Mouse (Mus musculus) intestine, postnatal 0 days (tissue): Measurements from ENCODE around the gene Srgn. TPM values are rescaled to one million over a fixed set of nuclear protein-coding genes. Genes with fewer than 3 reads are reported as not detected.

Experiments used
- ATAC-seq: fragments of 200-750 bp; cut with Nextera tagmentation; 2 replicates; pipeline ENCODE4 v1.8.0; 2017; ENCODE audit warnings: mild to moderate bottlenecking, moderate TSS enrichment, moderate library complexity
- H3K27ac ChIP-seq: fragments of 300-500 bp; sonication (generic); 2 replicates; pipeline ENCODE4 v1.5.1; 2014; ENCODE audit warnings: mild to moderate bottlenecking, low read depth, low read length, moderate library complexity
- H3K27me3 ChIP-seq: fragments of 300-500 bp; sonication (generic); replicated peaks from 2 replicates; pipeline ENCODE4 v1.6.1; 2014; ENCODE audit warnings: low read length, mixed read lengths; ENCODE audit not compliant: control insufficient read depth, insufficient read depth
- H3K36me3 ChIP-seq: fragments of 300-500 bp; sonication (generic); 2 replicates; pipeline ENCODE4 v1.6.1; 2014; ENCODE audit warnings: mild to moderate bottlenecking, moderate library complexity; ENCODE audit not compliant: control insufficient read depth, insufficient read depth
- H3K4me1 ChIP-seq: fragments of 300-500 bp; sonication (generic); replicated peaks from 2 replicates; pipeline ENCODE4 v1.6.1; 2014; ENCODE audit warnings: antibody characterized with exemption, low read length, mixed read lengths; ENCODE audit not compliant: control insufficient read depth, insufficient read depth
- H3K4me2 ChIP-seq: fragments of 300-500 bp; sonication (generic); replicated peaks from 2 replicates; pipeline ENCODE4 v1.6.1; 2014; ENCODE audit warnings: low read depth, mild to moderate bottlenecking, moderate library complexity
- H3K4me3 ChIP-seq: fragments of 300-500 bp; sonication (generic); 2 replicates; pipeline ENCODE4 v1.5.1; 2014; ENCODE audit warnings: low read depth, low read length
- H3K9ac ChIP-seq: fragments of 300-500 bp; sonication (generic); 2 replicates; pipeline ENCODE4 v1.6.1; 2014; ENCODE audit warnings: mild to moderate bottlenecking, low read depth, low read length
- H3K9me3 ChIP-seq: fragments of 300-500 bp; sonication (generic); 2 replicates; pipeline ENCODE4 v1.6.1; 2016; ENCODE audit warnings: mixed run types; ENCODE audit not compliant: control insufficient read depth
- CTCF ChIP-seq: sonication (generic); IDR thresholded peaks from 2 replicates; pipeline ENCODE4 v1.5.1; 2016; ENCODE audit warnings: low read depth, mild to moderate bottlenecking, control low read depth, antibody characterized with exemption, moderate library complexity
- WGBS: fragments of 180-500 bp; shearing (Covaris S2); extraction: QIAGEN DNeasy Blood & Tissue Kit; methylation state at CpG from one replicate; pipeline ENCODE4 v1.1.7; 2014; 5-methylcytosine and 5-hydroxymethylcytosine counted together
- polyA plus RNA-seq: library from polyadenylated mRNA; unstranded; fragments of >200 nt; fragmentation: Nextera tagmentation; extraction: Ambion mirVana; gene quantifications from 2 replicates; pipeline ENCODE4 v1.2.1, GENCODE M21; 2015

Gene Srgn
- polyA plus RNA-seq: 18.9 and 21.6 TPM in 2 replicates

GRCm38 (mm10) chr10:62527351-62527750 is at the start of gene Srgn:
TSS of gene Srgn (minus strand) at chr10:62527451.
- WGBS: 85% methylated on average over 14 of the region's 14 CpGs
- ATAC-seq: no peak
- no peaks in the 10 kb centered on the region for H3K9me3 ChIP-seq
- TF ChIP-seq CTCF: no peak
- H3K4me2 ChIP-seq: no peak within 1 kb of the TSS
- H3K27me3 ChIP-seq: no peaks in the 10 kb centered on the region
- no peak within 1 kb of the TSS for H3K9ac ChIP-seq
- no peaks in the 10 kb centered on the region for H3K36me3 ChIP-seq
- H3K27ac ChIP-seq: no peak within 1 kb of the TSS
- H3K4me3 ChIP-seq: no peak within 1 kb of the TSS
- no peaks in the 10 kb centered on the region for H3K4me1 ChIP-seq

DNA sequence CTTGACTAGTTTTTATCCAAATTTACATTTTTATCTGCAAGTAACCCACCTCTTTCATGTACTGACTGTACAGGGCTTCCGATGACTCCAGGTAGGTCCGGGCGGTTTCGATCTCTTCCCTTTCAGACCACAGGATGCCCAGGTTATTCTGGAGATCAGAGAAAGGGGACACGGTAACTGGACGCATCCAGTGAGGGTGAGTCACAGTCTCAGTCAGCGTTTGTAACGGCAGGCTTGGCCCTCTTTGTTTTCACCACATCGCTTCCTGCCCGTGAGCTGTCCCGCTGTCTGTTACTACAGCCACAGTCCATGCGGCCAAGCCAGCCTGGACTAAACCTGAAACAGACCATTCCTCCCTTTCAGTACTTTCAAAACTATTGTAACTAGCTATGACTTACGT is 47.8 kb upstream of the Srgn start:
- TF ChIP-seq CTCF: no peak
- Histone ChIP-seq H3K4me1 (peaks cover 6% of the 10 kb centered on the region; the same call in 1 of the 2 replicates), H3K27me3 (no peaks in the 10 kb centered on the region), H3K27ac (no peak overlapping the region), H3K9ac (no peak overlapping the region), H3K4me3 (no peak overlapping the region), H3K4me2 (no peak overlapping the region), H3K9me3 (no peaks in the 10 kb centered on the region), H3K36me3 (peaks cover 20% of the 10 kb centered on the region)
- 90% methylated on average over 13 of the region's 13 CpGs for WGBS
- no peak for ATAC-seq

DNA sequence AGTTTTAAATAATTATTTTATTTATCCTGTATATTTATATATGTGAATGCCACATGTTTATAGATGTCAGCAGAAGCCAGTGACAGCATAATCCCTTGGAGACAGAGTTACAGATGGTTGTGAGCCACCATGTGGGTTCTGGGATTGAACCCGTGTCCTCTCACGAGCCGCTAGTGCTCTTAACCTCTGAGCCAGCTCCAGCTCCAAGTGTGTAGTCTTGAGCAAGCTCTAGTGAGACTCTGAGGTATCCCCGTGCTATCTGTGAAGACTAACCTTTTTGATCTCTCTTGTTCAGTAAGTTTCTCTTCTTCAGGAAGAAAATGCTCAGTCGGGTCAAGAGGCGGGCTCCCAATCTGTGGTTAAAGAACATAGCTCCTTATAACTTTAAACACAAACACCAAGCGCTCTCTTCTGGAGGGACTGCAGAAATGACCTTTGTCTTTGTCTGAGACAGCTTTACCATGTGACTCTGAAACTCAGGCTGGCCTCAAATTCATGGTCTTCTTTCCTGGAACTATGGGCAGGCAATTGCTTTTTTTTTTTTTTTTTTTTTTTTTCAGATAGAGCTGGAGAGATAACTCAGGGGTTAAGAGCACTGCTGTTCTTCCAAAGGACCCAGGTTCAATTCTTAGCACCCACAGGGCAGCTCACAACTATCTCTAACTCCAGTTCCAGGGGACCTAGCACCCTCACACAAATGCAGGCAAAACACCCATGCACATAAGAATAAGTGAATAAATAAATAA is 43.0 kb upstream of the Srgn start:
- H3K9ac ChIP-seq: no peak overlapping the region
- no peak overlapping the region for H3K4me2 ChIP-seq
- H3K36me3 ChIP-seq: peaks cover 37% of the 10 kb centered on the region
- WGBS: 56% methylated on average over 7 of the region's 7 CpGs
- no peaks in the 10 kb centered on the region for H3K4me1 ChIP-seq
- no peak overlapping the region for H3K4me3 ChIP-seq
- peak; percentile 31 for TF ChIP-seq CTCF
- H3K27ac ChIP-seq: peak overlapping the region; percentile 9; the same call in 1 of the 2 replicates
- ATAC-seq: peak; percentile 69
- H3K27me3 ChIP-seq: no peaks in the 10 kb centered on the region
- H3K9me3 ChIP-seq: no peaks in the 10 kb centered on the region

DNA sequence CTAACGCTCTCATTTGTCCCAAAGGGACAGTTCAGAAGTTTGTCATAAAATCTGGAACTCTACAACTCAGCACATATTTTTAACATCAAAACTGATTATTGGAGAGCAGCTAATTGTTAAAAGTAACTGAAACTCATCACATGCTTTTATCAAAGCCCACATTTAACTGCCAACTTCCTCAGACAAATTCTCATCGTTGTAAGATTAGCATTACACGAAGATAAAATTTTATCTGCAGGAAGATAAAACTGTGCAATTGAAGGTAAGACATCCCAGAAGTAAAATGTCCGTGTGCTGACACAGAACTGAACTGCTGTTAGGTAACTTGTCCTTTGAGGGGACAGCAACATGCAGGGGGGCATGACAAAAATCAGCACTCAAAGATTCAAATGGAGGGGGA is 41.6 kb upstream of the Srgn start:
- Histone ChIP-seq H3K4me1 (no peaks in the 10 kb centered on the region), H3K36me3 (peaks cover 41% of the 10 kb centered on the region), H3K9me3 (no peaks in the 10 kb centered on the region), H3K27ac (no peak overlapping the region), H3K4me3 (no peak overlapping the region), H3K27me3 (no peaks in the 10 kb centered on the region), H3K4me2 (no peak overlapping the region; the same call in 1 of the 2 replicates), H3K9ac (no peak overlapping the region)
- ATAC-seq: no peak
- no peak for TF ChIP-seq CTCF
- WGBS: 62% methylated on average over 4 of the region's 4 CpGs

DNA sequence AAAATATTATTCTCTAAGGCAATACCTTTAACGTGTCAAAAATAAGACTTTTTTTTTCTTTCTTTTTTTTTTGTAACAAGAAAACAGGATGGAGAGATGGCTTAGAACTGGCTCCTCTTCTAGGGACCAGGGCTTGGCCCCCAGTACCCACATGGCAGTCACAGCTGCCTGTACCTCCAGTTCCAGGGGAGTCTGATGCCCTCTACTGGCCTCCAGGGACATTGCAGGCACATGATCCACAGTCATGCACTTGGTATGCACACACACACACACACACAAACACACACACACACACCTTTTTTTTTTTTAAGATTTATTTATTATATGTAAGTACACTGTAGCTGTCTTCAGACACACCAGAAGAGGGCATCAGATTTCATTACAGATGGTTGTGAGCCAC is 30.5 kb upstream of the Srgn start:
- Histone ChIP-seq H3K9ac (no peak overlapping the region), H3K36me3 (peaks cover 35% of the 10 kb centered on the region), H3K4me3 (no peak overlapping the region), H3K27me3 (no peaks in the 10 kb centered on the region), H3K27ac (no peak overlapping the region), H3K4me1 (no peaks in the 10 kb centered on the region), H3K9me3 (no peaks in the 10 kb centered on the region), H3K4me2 (no peak overlapping the region)
- no peak for ATAC-seq
- 91% methylated on average over 1 of the region's 1 CpGs for WGBS
- peak; percentile 67 for TF ChIP-seq CTCF

- 87% methylated on average over 6 of the region's 6 CpGs for WGBS
- Histone ChIP-seq H3K27ac (no peak overlapping the region), H3K9me3 (no peaks in the 10 kb centered on the region), H3K4me1 (no peaks in the 10 kb centered on the region), H3K4me2 (no peak overlapping the region), H3K9ac (no peak overlapping the region), H3K27me3 (no peaks in the 10 kb centered on the region), H3K4me3 (no peak overlapping the region), H3K36me3 (peaks cover 23% of the 10 kb centered on the region)
- ATAC-seq: no peak
- TF ChIP-seq CTCF: no peak
Measured at GRCm38 (mm10) chr10:62556558-62556901, 29.3 kb upstream of the Srgn start.
